Mouse (Mus musculus) spleen, adult 2 months (tissue): ENCODE results near the gene Atp6v0a2. TPM values are rescaled to one million over a fixed set of nuclear protein-coding genes. Genes with fewer than 3 reads are reported as not detected.
"Not testable (repeated sequence)": the region's sequence is repeated elsewhere in the genome, so short reads cannot be mapped to it uniquely, and the experiment has no call there.

Experiments used
- DNase-seq, 2 experiments: peaks; one replicate each; pipeline versions ENCODE4 v3.0.0 to v3.0.0-alpha.2; 2012 to 2021; ENCODE audit warnings: low spot score in 2 of 2, low read depth in 1 of 2
- H3K27ac ChIP-seq: fragments of 200-500 bp; 2 replicates; pipeline ENCODE4 v1.5.1; 2012; ENCODE audit warnings: low read length, inconsistent platforms; ENCODE audit not compliant: insufficient read depth
- H3K27me3 ChIP-seq: fragments of 200-500 bp; 2 replicates; pipeline ENCODE4 v1.6.1; 2012; ENCODE audit warnings: mild to moderate bottlenecking, moderate library complexity, low read length, inconsistent platforms; ENCODE audit not compliant: control insufficient read depth, insufficient read depth
- H3K36me3 ChIP-seq: fragments of 200-500 bp; 2 replicates; pipeline ENCODE4 v1.6.1; 2012; ENCODE audit warnings: mild to moderate bottlenecking, low read length, inconsistent platforms; ENCODE audit not compliant: control insufficient read depth, insufficient read depth
- H3K4me1 ChIP-seq: fragments of 200-500 bp; 2 replicates; pipeline ENCODE4 v1.6.1; 2011; ENCODE audit warnings: inconsistent platforms; ENCODE audit not compliant: control insufficient read depth, insufficient read depth, insufficient read length
- H3K4me3 ChIP-seq: fragments of 200-500 bp; 2 replicates; pipeline ENCODE4 v1.5.1; 2011; ENCODE audit warnings: mild to moderate bottlenecking, inconsistent platforms; ENCODE audit not compliant: insufficient read depth, insufficient read length; ENCODE audit errors: extremely low read depth
- CTCF ChIP-seq: fragments of 200-500 bp; IDR thresholded peaks from 2 replicates; pipeline ENCODE4 v1.5.1; 2011; ENCODE audit warnings: mild to moderate bottlenecking, inconsistent platforms; ENCODE audit not compliant: insufficient read depth, insufficient read length, insufficient replicate concordance; ENCODE audit errors: extremely low read depth
- POLR2A ChIP-seq: fragments of 200-500 bp; IDR thresholded peaks from 2 replicates; pipeline ENCODE4 v1.6.1; 2011; ENCODE audit warnings: low read depth, low read length, inconsistent platforms
- WGBS: fragments of 180-500 bp; shearing (Covaris S2); methylation state at CpG from one replicate; pipeline ENCODE4 v1.1.7; 2018; 5-methylcytosine and 5-hydroxymethylcytosine counted together
- polyA plus RNA-seq: library from polyadenylated mRNA; depleted of rRNA; stranded (reverse); fragments of >200 nt; gene quantifications from 2 replicates; pipeline ENCODE4 v1.2.3, GENCODE M21; 2012; rRNA removed

The Atp6v0a2 gene
- polyA plus RNA-seq, result 35.7 and 36.2 TPM in 2 replicates

- peak; percentile 75 to 95 for DNase-seq
- peak within 1 kb of the TSS; percentile 96 for H3K4me3 ChIP-seq
Measured at GRCm38 (mm10) chr5:124628448-124629363, at the start of gene Atp6v0a2. TSS of gene Atp6v0a2 (plus strand) at chr5:124628576.

GRCm38 (mm10) chr5:124578633-124579317 is 49.6 kb upstream of the Atp6v0a2 start, which contains the start of the genes Eif2b1 and Gtf2h3:
TSS of gene Eif2b1 (minus strand) at chr5:124579131.
TSS of gene Gtf2h3 (plus strand) at chr5:124579140.
- Histone ChIP-seq H3K27me3 (no peaks in the 10 kb centered on the region), H3K4me3 (peak within 1 kb of the TSS; percentile 67), H3K36me3 (peaks cover 18% of the 10 kb centered on the region), H3K27ac (peak within 1 kb of the TSS; percentile 36; the same call in 1 of the 2 replicates), H3K4me1 (peaks cover 5% of the 10 kb centered on the region; the same call in 1 of the 2 replicates)
- WGBS, result under 1% methylated on average over 51 of the region's 51 CpGs
- TF ChIP-seq CTCF, result no peak
- peak; percentile 55 for TF ChIP-seq POLR2A
- DNase-seq, result peak; percentile 82 to 92

More at GRCm38 (mm10) chr5:124628448-124629363, at the start of gene Atp6v0a2:
- peaks cover 10% of the 10 kb centered on the region for H3K4me1 ChIP-seq
- TF ChIP-seq POLR2A (peak; percentile 36), CTCF (no peak)
- H3K27me3 ChIP-seq, result no peaks in the 10 kb centered on the region
- under 1% methylated on average over 57 of the region's 58 CpGs for WGBS
- H3K36me3 ChIP-seq, result 0 out of 2 replicates have a peak, but pooled peaks cover 1% of the 10 kb centered on the region
- H3K27ac ChIP-seq, result peak within 1 kb of the TSS; percentile 77

- no peak overlapping the region for H3K4me3 ChIP-seq
- no peak overlapping the region for H3K27ac ChIP-seq
- H3K27me3 ChIP-seq, result no peaks in the 10 kb centered on the region
- TF ChIP-seq POLR2A, result no peak
- no peak for TF ChIP-seq CTCF
- WGBS, result 49% methylated on average over 5 of the region's 5 CpGs
- peaks cover 7% of the 10 kb centered on the region for H3K36me3 ChIP-seq
- no peak for DNase-seq
- peaks cover 5% of the 10 kb centered on the region; the same call in 1 of the 2 replicates for H3K4me1 ChIP-seq
Measured at GRCm38 (mm10) chr5:124582515-124582914, 45.9 kb upstream of the Atp6v0a2 start.

GRCm38 (mm10) chr5:124592768-124593167 is 35.6 kb upstream of the Atp6v0a2 start:
- TF ChIP-seq CTCF (no peak), POLR2A (no peak)
- H3K36me3 ChIP-seq, result peaks cover 26% of the 10 kb centered on the region
- 96% methylated on average over 3 of the region's 3 CpGs for WGBS
- no peak for DNase-seq
- no peak overlapping the region for H3K4me3 ChIP-seq
- no peaks in the 10 kb centered on the region for H3K27me3 ChIP-seq
- H3K27ac ChIP-seq, result no peak overlapping the region
- no peaks in the 10 kb centered on the region for H3K4me1 ChIP-seq

GRCm38 (mm10) chr5:124598224-124599174 is 29.9 kb upstream of the Atp6v0a2 start:
- peak; percentile 67 to 71 for DNase-seq
- no peaks in the 10 kb centered on the region for H3K4me1 ChIP-seq
- WGBS, result 22% methylated on average over 30 of the region's 30 CpGs
- peaks cover 18% of the 10 kb centered on the region for H3K36me3 ChIP-seq
- no peak overlapping the region for H3K27ac ChIP-seq
- no peak for TF ChIP-seq CTCF
- TF ChIP-seq POLR2A, result no peak
- no peaks in the 10 kb centered on the region for H3K27me3 ChIP-seq
- peak overlapping the region; percentile 49 for H3K4me3 ChIP-seq

- not testable (repeated sequence) for H3K36me3 ChIP-seq, H3K27ac ChIP-seq, DNase-seq, H3K4me1 ChIP-seq, H3K4me3 ChIP-seq, H3K27me3 ChIP-seq
- WGBS, result 35% methylated on average over 8 of the region's 8 CpGs
Measured at GRCm38 (mm10) chr5:124599726-124600125, 28.6 kb upstream of the Atp6v0a2 start.
